ENCODE assay signal across 8 mouse cellular contexts in genomic region chr17:35838122-35838544, GRCm38 (mm10). TPM values are rescaled to one million over a fixed set of nuclear protein-coding genes. Genes with fewer than 3 reads are reported as not detected.
DNase-seq lines count a peak whose midpoint lies in the region; ATAC-seq and TF ChIP-seq lines count a peak whose summit lies in the region.

Tubb5 (minus strand) TSS chr17:35838306.

- intact Hi-C loops in heart, postnatal 14 days (cut with DNase I) = loop anchor here (10.0 kb wide), 1 partner anchor 137 kb away; the partner anchor contains the start of gene Gnl1

- WGBS in forebrain, embryonic 14.5 days = under 1% methylated on average over 28 of the region's 29 CpGs
- WGBS in lung, adult 2 months = under 1% methylated on average over 29 of the region's 29 CpGs

- H3K36me3 ChIP-seq in ES-Bruce4 (ENCODE audit: control insufficient read depth, insufficient read depth, low read length, poor library complexity, severe bottlenecking) = peaks cover 35% of the 10 kb centered on the region
- peaks cover 37% of the 10 kb centered on the region for H3K36me3 ChIP-seq in forebrain, embryonic 14.5 days (ENCODE audit: control insufficient read depth, insufficient read depth, low read length)

- ATAC-seq in cerebellum, adult (ENCODE audit: insufficient number of reproducible peaks, low FRiP score, low TSS enrichment) = peak; percentile 64
- peak; percentile 75 for ATAC-seq in forebrain, embryonic 14.5 days
- peak; percentile 42 for ATAC-seq in neutrophil, adult 5-6 weeks (ENCODE audit: extremely low read depth, insufficient number of reproducible peaks, low FRiP score, poor library complexity, severe bottlenecking)

- peak within 1 kb of the TSS; percentile 94 for H3K27ac ChIP-seq in ES-Bruce4 (ENCODE audit: insufficient read depth, low read length)
- H3K27ac ChIP-seq in forebrain, embryonic 14.5 days (ENCODE audit: low read depth, low read length) = peak within 1 kb of the TSS; percentile 97

- peak; percentile 99 for DNase-seq in forebrain, embryonic 14.5 days (ENCODE audit: low spot score)
- DNase-seq in heart, postnatal 14 days = peak; percentile 96
- DNase-seq in layer of hippocampus, adult 18-20 months (ENCODE audit: low spot score in 2 of 2) = peak; percentile 96 to 99
- DNase-seq in lung, adult 2 months = peak; percentile 90
- DNase-seq in thymus, adult 18-20 months = peak; percentile 96 to 97

- TF ChIP-seq POLR2A in ES-Bruce4 (IDR thresholded peaks at IDR 0.05; ENCODE audit: insufficient read depth, low read length) = peak; percentile 93
- peak; percentile 97 for TF ChIP-seq POLR2A in lung, adult 2 months (IDR thresholded peaks at IDR 0.05; ENCODE audit: borderline replicate concordance, extremely low read depth, low read depth, low read length)

- TF ChIP-seq EP300 in ES-Bruce4 (IDR thresholded peaks at IDR 0.05; ENCODE audit: insufficient read depth, low read depth, low read length) = no peak

- no peaks in the 10 kb centered on the region for H3K9me3 ChIP-seq in ES-Bruce4 (replicated peaks; ENCODE audit: control insufficient read depth, insufficient read depth, low read length, poor library complexity, severe bottlenecking)
- H3K9me3 ChIP-seq in forebrain, embryonic 14.5 days (replicated peaks; ENCODE audit: control insufficient read depth, low read length) = no peaks in the 10 kb centered on the region

- H3K4me3 ChIP-seq in ES-Bruce4 (ENCODE audit: low read depth, low read length) = peak within 1 kb of the TSS; percentile 98
- peak within 1 kb of the TSS; percentile 77 for H3K4me3 ChIP-seq in forebrain, embryonic 14.5 days (ENCODE audit: low read depth, low read length)
- H3K4me3 ChIP-seq in lung, adult 2 months (replicated peaks; ENCODE audit: extremely low read depth, low read depth, low read length) = peak within 1 kb of the TSS; percentile 88

- H3K27me3 ChIP-seq in ES-Bruce4 (ENCODE audit: control insufficient read depth, insufficient read depth, low read length, poor library complexity, severe bottlenecking) = no peaks in the 10 kb centered on the region
- H3K27me3 ChIP-seq in forebrain, embryonic 14.5 days (replicated peaks; ENCODE audit: control insufficient read depth, insufficient read depth, low read length) = no peaks in the 10 kb centered on the region

- H3K4me1 ChIP-seq in ES-Bruce4 (ENCODE audit: control insufficient read depth, insufficient read depth, low read length) = no peaks in the 10 kb centered on the region
- peaks cover 30% of the 10 kb centered on the region for H3K4me1 ChIP-seq in forebrain, embryonic 14.5 days (ENCODE audit: control insufficient read depth, insufficient read depth, low read length)
- peaks cover 21% of the 10 kb centered on the region for H3K4me1 ChIP-seq in lung, adult 2 months (ENCODE audit: control insufficient read depth, insufficient read depth, low read length)

- peak within 1 kb of the TSS; percentile 64 for H3K9ac ChIP-seq in ES-Bruce4 (ENCODE audit: low read depth, poor library complexity, severe bottlenecking)
- peak within 1 kb of the TSS; percentile 98 for H3K9ac ChIP-seq in forebrain, embryonic 14.5 days (ENCODE audit: low read length)

- H3K4me2 ChIP-seq in forebrain, embryonic 14.5 days (ENCODE audit: low read length) = peak within 1 kb of the TSS; percentile 89

- TF ChIP-seq CTCF in ES-Bruce4 (IDR thresholded peaks at IDR 0.05; ENCODE audit: low read depth, low read length) = no peak
- no peak for TF ChIP-seq CTCF in lung, adult 2 months (IDR thresholded peaks at IDR 0.05; ENCODE audit: insufficient read depth, low read length)

RNA-seq across cellular contexts. Expression of gene Tubb5, which starts in this region (rescaled TPM):
- polyA plus RNA-seq in ES-Bruce4 (2011; ENCODE audit: insufficient read depth, insufficient read length, low read depth, missing spikeins) = 1,430 and 1,461 TPM in 2 replicates
- polyA plus RNA-seq in forebrain, embryonic 14.5 days (2014; fragmentation: Nextera tagmentation; extraction: Ambion mirVana) = 2,004 and 2,051 TPM in 2 replicates
- 100 to 1,000 TPM; 134 to 183 TPM for total RNA-seq in heart, postnatal 14 days (2021)
- 100 to 1,000 TPM; 326 to 341 TPM for total RNA-seq in layer of hippocampus, adult 18-20 months (2021)
- polyA plus RNA-seq in lung, adult 2 months (2012; rRNA removed) = 258 and 298 TPM in 2 replicates
- 182 and 191 TPM in 2 replicates for total RNA-seq in neutrophil, adult 5-6 weeks (2017)

Comparison
In these comparisons a context has a peak if more than half of its experiments do, and no peak if none do; other contexts are left out.
1. Peak in every context shown above with its lines: DNase-seq, ATAC-seq, H3K4me3 ChIP-seq and H3K27ac ChIP-seq.